Mouse (Mus musculus): ENCODE measurements around the gene Rad18.

- no peak for TF ChIP-seq CTCF (IDR thresholded peaks at IDR 0.05; ENCODE audit: borderline replicate concordance, insufficient read depth, low read length)
- TF ChIP-seq POLR2A (IDR thresholded peaks at IDR 0.05; ENCODE audit: low read depth, low read length): no peak
Measured at GRCm38 (mm10) chr6:112586999-112587398, 109.5 kb downstream of the Rad18 start.

Data from embryonic fibroblast, embryonic 13.5 days (primary cell).